Mouse (Mus musculus) G1E (cell line): Measurements from ENCODE around the gene Igfbp5.

ENCODE experiments used
- CTCF ChIP-seq: IDR thresholded peaks from 2 replicates; pipeline ENCODE4 v1.5.1; 2012; ENCODE audit warnings: low read depth, low read length, inconsistent platforms, mixed read lengths
- GATA1 ChIP-seq: IDR thresholded peaks from 2 replicates; pipeline ENCODE4 v1.6.1; 2012; ENCODE audit warnings: borderline replicate concordance, low read length, inconsistent platforms, mixed read lengths
- GATA2 ChIP-seq: IDR thresholded peaks from 2 replicates; pipeline ENCODE4 v1.6.1; 2012; ENCODE audit warnings: low read depth, low read length, inconsistent platforms, borderline replicate concordance
- POLR2AphosphoS5 ChIP-seq: IDR thresholded peaks from 2 replicates; pipeline ENCODE4 v1.6.1; 2012; ENCODE audit warnings: low read depth, low read length, inconsistent platforms; ENCODE audit not compliant: insufficient replicate concordance
- TAL1 ChIP-seq: conservative IDR thresholded peaks from 2 replicates; pipeline ENCODE4 v1.6.1; 2012; ENCODE audit warnings: low read depth, low read length, inconsistent platforms, mixed read lengths

- TF ChIP-seq TAL1, result no peak
- no peak for TF ChIP-seq CTCF
- TF ChIP-seq GATA1, result no peak
- TF ChIP-seq GATA2, result no peak
- no peak for TF ChIP-seq POLR2AphosphoS5
These were observed 21.1 kb upstream of the Igfbp5 start for GRCm38 (mm10) chr1:72895821-72896220.
